Mouse (Mus musculus): ENCODE data around the gene Csl. TPM values are rescaled to one million over a fixed set of nuclear protein-coding genes. Genes with fewer than 3 reads are reported as not detected.

Csl gene
- polyA plus RNA-seq, 1 experiment from 2014 or later: 0.10 TPM

DNA sequence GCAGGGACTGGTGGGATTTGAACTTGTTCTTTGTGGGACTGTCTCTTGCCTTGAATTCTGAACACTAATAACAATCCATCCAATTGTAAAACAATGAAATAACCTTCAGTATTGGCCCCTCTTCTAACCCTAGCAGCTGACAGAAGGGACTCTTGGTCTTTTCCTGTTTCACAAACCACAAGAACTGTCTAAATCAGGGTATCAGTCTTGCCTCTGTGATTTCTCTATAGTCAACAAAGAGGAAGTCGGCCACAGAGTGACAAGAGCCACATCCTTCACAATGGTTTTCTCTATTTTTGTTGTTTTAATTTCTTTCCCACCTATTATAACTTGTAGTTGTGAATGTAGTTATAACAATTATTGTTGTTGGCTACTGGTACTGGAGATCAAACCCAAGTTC lies 47.9 kb downstream of the Csl start:
- no peak overlapping the region for H3K4me2 ChIP-seq
- no peak overlapping the region for H3K9ac ChIP-seq (ENCODE audit: low read depth, low read length)
- ATAC-seq (replicated peaks; ENCODE audit: insufficient number of reproducible peaks, low FRiP score, low TSS enrichment): no peak
- WGBS (ENCODE audit: insufficient replicate concordance): 66% methylated on average over 1 of the region's 1 CpGs
- H3K27me3 ChIP-seq (ENCODE audit: control insufficient read depth, insufficient read depth, low read length): no peaks in the 10 kb centered on the region
- no peaks in the 10 kb centered on the region for H3K9me3 ChIP-seq (replicated peaks; ENCODE audit: control insufficient read depth, low read length)
- no peaks in the 10 kb centered on the region for H3K4me1 ChIP-seq (ENCODE audit: control insufficient read depth, insufficient read depth, low read length)
- no peaks in the 10 kb centered on the region for H3K36me3 ChIP-seq (ENCODE audit: control insufficient read depth, insufficient read depth, low read length)
- no peak overlapping the region for H3K4me3 ChIP-seq (ENCODE audit: low read depth, low read length)
- H3K27ac ChIP-seq (ENCODE audit: low read depth, low read length): no peak overlapping the region
